Mouse (Mus musculus) embryo, embryonic 9.5 days (tissue): ENCODE measurements around the gene Arhgap29.

ENCODE experiments used
- DNase-seq: peaks from one replicate; pipeline ENCODE4 v3.0.0-alpha.2; 2017; ENCODE audit errors: extremely low spot score

Gene Arhgap29

GRCm38 (mm10) chr3:121952041-121952591 lies at the start of gene Arhgap29:
TSS of gene Arhgap29 (plus strand) at chr3:121952541.
- DNase-seq = no peak

GRCm38 (mm10) chr3:121902729-121903128 lies 49.6 kb upstream of the Arhgap29 start:
- DNase-seq = no peak

DNA sequence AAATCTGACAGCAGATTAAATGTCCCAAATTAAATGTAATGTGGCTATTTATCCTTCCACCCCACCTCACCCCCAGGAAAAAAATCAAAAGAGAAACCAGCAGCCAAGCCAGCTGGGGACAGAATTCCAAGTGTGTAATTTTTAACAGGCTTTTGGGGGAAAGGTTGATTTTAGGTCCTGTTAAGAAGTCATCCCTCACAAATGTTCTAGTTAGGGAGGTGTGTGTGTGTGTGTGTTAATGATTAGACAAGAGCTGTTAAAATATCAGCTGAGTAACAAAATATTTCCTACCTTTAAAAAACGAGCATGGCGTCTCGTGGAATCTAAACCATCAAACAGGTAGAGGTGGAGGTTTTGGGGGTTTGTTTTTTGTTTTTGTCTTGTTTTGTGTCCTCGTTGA lies 49.1 kb upstream of the Arhgap29 start:
- no peak for DNase-seq

- no peak for DNase-seq
Measured at GRCm38 (mm10) chr3:121903695-121904094, 48.6 kb upstream of the Arhgap29 start.

DNA sequence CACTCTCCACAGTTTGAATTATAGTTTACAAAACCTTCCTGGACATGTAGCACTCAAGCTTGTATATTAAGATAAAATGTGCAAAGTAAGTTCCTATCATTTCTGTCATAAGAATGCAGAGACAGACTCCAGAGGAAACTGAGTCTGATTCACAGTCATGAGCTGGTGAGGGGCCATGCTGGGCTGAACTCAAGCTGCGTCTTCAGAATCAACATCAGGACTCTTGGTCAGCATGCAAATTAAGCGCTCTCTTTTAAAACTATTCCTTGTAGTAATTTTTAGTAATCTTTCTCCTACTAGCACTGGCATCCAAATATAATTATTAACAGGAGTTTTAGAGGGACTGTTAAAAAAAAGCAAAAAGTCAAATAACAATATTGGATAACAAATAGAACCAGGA lies 47.9 kb upstream of the Arhgap29 start:
- no peak for DNase-seq

GRCm38 (mm10) chr3:121906623-121907022 lies 45.7 kb upstream of the Arhgap29 start:
- no peak for DNase-seq

GRCm38 (mm10) chr3:121909155-121909554 lies 43.2 kb upstream of the Arhgap29 start:
- no peak for DNase-seq

- no peak for DNase-seq
Measured at GRCm38 (mm10) chr3:121913476-121913875, 38.9 kb upstream of the Arhgap29 start.

GRCm38 (mm10) chr3:121914459-121915185 lies 37.7 kb upstream of the Arhgap29 start:
- no peak for DNase-seq

GRCm38 (mm10) chr3:121915191-121915590 lies 37.1 kb upstream of the Arhgap29 start:
- no peak for DNase-seq

- DNase-seq = no peak
Measured at GRCm38 (mm10) chr3:121916802-121917532, 35.4 kb upstream of the Arhgap29 start.

DNA sequence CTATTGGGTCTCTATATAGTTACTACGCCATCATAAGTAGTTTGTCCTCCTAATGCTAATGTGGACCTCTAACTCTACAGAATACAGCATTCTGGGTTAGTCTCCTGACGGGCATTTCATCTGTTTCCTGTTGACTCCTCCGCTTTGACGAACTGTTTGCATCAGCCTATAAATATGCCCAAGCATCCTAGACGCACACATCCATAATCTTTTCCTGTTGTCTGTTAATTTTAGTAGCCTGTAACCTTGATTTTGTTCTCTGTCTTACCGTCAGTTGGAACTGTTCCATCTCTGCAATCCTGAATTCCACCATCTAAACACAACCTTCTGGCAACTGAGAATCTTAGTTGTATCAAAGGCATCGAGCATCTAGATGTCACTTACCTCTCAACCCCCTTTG lies 34.7 kb upstream of the Arhgap29 start:
- DNase-seq = no peak

- no peak for DNase-seq
Measured at GRCm38 (mm10) chr3:121919961-121920360, 32.4 kb upstream of the Arhgap29 start.

DNA sequence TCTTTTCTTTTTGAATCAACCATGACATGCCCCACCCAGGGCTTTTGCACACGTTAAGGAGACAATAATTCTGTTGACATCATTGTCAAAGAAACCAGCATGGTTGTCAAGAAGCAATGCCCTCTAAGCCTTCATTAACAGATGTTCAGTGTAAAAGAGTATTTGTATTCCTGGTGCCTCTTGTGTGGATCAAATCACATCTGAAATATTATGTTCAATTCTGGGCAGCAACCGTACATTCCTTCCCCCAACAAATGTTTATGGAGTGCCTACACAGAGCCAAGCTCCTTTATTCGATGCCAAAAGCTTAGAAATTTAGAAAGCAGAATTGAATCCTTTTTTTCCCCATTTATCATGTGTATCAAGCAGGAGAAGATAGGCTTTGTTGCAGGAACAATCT lies 31.6 kb upstream of the Arhgap29 start:
- no peak for DNase-seq

GRCm38 (mm10) chr3:121924768-121925486 lies 27.4 kb upstream of the Arhgap29 start:
- DNase-seq = no peak

- no peak for DNase-seq
Measured at GRCm38 (mm10) chr3:121927601-121928000, 24.7 kb upstream of the Arhgap29 start.

GRCm38 (mm10) chr3:121932815-121933214 lies 19.5 kb upstream of the Arhgap29 start:
- DNase-seq = no peak

DNA sequence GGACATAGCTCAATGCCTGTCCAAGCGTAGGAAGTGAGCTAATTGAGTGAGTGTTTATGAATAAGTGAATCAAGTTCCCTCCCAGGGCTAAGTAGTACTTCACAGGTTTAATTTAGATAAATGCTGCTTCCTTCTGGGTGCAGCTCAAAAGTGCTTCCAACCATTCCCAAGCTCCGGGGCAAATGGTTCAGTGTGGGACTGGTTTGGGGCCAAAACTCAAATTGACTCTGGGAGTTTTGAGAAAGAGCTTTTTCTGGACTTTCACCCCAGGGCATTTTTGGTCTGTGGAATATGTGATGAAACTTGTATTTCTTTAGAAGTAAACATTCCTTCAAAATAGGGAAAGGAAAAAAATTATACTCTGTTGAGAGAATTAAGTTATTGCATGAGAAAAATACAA lies 16.1 kb upstream of the Arhgap29 start:
- DNase-seq = no peak

DNA sequence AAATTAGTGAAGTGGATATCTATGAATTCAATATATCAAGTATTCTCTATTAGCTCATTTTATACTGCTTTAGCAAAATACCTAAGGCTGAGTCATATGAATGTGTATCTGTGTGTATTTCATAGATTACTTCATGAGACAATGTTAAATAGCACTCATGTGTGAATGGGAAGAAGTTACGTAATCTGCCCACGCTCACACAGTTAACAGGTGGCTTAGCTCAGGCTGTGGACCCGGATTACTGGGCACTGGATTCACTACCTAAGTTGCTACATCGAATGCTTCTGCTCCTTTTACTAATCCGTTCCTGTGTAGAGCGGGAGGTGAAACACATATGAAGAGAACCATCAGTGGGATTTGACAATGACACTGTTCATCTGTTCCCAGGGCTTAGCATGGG lies 15.3 kb upstream of the Arhgap29 start:
- DNase-seq = no peak

- no peak for DNase-seq
Measured at GRCm38 (mm10) chr3:121939658-121940057, 12.7 kb upstream of the Arhgap29 start.

GRCm38 (mm10) chr3:121940094-121940889 lies 12.0 kb upstream of the Arhgap29 start:
- no peak for DNase-seq
